Mouse (Mus musculus) right cerebral cortex, postnatal 14 days (tissue): ENCODE measurements at regions not wholly inside any gene's neighbourhood (a gene's known extent, or its start where the extent isn't known, plus 50 kb on each side); places are given as distances from the start of the nearest gene placed in this dataset.
A peak's percentile ranks its signal among the peaks of the same experiment; 100 is the strongest.

Experiments
- DNase-seq: peaks from one replicate; pipeline ENCODE4 v3.0.0; 2022

DNA sequence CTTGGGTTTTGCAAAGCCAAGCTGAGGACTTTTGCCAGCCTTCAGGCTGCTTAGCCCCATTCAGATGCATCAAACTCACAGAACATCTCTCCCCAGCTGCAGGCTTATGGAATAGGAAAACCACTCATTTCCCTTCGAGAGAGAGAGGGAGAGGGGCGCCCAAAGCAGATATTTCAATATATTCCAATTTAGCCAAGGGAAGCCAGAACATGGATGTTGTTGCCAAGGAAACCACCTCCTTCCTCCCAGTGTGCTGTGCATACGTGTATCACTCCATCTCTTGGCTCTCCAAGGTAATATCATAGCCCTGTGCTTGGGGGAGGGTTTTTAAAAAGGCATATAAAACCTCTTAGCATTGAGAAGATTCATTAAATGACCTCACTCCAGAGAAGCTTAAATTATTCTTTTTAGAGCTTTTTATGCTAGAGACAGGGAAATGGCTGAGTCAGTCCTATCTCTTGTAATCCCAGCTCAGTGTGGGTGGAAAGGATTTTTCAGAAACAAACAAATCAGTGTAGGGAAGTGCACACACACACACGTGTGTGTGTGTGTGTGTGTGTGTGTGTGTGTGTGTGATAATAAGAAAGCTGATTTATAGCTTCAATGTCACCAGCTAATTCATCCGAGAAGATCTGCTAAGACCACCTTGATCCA lies 245.1 kb downstream of the Rps24 start:
- no peak for DNase-seq

DNA sequence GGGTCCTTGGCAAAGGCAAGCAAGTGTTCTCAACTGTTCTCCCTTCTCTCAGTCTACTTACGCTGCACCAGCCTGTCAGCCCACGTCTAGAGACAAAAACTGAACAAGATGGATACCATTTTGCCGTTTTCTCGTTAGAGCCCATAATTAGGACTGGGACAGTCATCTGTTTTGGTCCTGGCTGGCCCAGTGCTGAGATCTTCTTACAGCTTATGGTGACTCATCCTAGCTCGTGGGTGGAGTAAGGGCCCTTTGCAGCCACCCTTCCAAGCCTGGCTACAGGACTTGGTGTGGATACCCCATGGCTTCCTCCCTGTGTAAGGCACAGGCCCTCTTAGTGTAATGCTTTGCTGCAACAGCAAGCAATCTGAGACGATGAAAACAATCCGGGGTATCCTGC lies 246.4 kb downstream of the Rps24 start:
- DNase-seq: no peak

DNA sequence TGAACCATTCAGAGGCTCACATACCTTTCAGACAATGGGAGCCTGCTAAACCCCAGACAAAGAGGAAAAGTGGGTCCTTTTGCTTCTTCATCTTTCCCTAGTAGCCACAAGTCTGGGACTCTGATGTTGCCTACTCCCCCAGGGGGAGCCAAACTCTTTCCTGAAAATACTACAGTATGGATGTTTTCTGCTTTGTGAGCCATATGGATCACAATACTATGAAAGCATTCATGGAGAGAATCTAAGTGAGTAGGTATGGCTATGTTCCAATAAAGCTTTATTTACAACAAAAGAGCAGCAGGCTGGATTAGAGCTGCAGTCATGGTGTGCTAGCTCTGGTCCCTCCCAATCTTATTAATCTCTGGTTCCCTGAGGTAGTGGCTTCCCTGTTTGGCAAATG lies 251.9 kb downstream of the Rps24 start:
- DNase-seq: no peak

DNA sequence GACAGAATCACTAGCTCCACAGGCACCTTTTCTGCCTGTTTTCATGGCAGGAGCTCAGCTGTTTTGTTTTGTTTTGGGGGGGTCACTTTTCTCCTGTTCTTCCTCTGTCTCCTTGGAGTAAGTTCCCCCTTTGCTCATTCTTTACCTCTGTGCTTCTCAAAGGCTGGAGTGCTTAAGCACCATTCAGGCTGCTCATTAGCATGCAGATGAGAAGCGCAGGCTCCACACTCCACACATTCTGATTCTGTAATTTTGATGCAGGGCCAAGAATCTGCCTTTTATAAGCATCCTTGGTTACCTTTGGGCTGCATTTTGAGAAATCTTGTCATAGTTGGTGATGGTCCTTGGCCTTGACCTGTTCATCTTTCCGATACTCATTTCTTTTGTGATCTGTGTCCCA lies 257.5 kb downstream of the Rps24 start:
- DNase-seq: no peak

DNA sequence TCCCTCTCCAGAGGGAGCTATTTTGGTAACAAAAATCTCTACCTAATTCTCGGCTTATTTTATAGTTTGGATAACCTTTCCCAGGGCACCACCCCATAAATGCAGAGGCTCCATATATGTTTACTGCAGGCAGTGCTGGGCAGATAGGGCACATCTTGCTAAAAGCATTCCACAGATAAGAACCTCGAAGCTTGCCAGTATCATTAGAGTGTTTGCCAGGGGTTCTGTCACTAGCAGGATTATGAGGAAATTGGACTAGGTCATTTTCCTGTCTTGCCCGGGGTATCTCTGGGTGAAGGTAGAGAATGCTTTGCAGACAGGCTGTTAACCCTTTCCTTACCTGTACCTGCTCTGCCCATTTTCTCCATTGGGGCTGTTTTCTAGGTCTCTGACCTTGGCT lies 258.8 kb downstream of the Rps24 start:
- no peak for DNase-seq

GRCm38 (mm10) chr14:24747471-24747795 lies 260.5 kb downstream of the Rps24 start:
- DNase-seq: no peak

DNA sequence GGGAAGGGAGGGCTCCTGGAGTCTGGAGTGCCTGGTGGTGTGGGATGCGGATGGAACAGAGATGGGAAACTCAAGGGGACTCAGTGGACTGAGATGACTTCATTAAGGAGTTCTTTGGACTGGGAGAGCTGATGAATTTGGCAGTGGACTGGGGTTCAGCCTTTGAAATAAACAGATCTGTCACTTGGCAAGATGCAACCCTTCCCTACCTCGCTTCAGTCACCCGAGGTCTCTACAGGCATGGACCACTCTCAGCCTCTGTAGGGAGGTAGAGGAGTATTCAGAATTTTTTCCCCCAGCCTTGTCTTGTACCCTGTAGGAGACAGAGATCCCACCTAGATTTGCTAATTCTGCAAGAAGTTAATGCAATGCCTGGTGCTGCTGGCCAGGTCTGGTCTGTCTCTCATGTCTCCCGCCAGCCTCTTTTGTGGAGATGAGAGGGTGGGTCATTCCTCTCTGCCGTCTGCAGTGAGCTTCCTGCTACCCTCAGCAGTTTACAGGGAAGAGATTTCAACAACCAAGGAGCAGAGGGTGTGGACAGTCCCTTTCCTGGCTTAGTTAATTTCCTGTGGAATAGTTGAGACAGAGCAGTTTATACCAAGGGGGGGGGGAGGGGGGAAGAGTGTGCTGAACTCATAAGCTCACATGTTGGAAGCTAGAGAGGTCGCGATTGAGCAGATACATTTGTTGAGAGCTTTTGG lies 261.0 kb downstream of the Rps24 start:
- DNase-seq: no peak

DNA sequence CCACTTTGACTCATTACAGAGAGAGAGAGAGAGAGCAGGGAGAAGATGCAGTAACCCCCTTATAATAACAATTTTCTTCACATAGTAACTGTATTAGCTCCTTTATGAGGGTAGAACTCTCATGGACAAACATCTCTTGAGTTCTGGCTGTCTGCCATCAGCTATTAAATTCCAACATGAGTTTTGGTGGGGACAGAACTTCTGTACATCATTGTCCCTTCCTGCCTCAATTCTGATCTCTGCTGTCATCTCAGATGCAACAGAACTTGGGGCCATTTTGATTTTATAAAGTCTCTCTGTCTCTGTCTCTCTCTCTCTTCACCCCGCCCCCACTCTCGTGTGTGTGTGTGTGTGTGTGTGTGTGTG lies 261.6 kb downstream of the Rps24 start:
- no peak for DNase-seq

GRCm38 (mm10) chr14:24749313-24749712 lies 262.4 kb downstream of the Rps24 start:
- no peak for DNase-seq

DNA sequence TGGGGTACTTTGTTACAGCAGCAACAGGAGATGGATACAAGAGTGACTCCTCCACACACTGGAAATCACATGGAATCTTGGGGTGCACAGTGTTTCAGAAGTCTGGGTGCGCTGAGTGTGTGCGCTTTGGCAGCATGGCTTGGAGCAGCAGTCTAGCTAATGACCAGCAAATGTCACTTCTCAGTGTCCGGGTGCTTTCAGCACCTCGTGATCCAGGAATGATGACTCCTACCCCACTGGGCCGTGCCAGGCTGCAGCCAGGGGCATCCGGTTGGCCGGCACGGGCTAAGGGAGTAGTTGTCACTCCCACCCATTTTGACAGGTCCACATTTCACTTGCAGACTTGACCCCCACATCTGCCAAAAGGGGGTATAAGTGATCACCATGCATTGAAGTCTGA lies 264.3 kb downstream of the Rps24 start:
- DNase-seq: no peak

DNA sequence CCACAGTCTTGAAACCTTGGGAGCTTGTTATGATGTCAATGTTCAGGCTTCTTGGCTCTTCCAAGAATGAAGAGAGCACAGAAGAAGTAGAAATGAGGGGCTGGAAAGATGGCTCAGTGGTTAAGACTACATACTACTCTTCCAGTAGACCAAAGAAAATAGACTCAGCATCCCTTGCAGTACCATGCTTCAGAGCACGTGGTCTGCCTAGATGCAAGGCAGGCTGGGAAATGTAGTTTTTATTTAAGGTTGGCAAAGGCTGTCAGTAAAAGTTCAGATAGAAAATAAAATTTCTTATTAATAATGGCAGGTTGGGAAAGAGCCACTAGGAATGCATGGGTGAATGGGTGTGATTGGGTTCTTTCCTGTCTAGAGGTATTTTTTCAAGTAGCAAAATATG lies 267.8 kb downstream of the Rps24 start:
- no peak for DNase-seq

DNA sequence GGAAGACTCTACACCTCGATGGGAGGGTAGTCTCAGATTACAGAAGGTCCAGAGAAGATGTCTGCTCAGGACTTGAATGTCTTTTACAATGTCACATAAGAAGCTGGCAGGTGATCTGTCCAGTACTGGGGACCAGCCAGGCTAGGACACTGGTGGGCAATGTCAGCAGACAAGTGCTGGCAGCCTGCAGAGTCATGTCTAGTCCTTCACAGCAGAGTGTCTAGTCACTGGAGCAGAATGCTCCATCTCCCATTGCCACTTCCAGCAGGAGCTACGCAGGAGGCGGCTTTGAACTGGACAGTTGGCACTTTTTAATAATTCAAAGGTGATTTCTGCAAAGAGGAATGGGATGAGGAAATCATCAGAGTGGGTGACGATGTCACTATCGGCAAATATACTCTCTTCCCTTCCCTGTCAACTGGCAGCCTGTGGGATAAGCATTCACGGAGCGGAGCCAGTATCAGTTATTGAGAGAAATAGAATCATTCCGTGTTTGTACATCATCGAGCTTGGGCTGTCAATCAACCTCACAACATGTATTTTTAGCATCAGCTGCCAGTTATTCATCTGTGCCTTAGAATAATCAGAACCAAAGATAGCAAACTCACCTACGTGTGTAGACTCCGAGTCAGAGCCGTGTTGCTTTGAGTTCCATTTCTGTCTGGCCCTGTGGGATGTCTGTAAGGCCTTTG lies 268.6 kb downstream of the Rps24 start:
- DNase-seq: no peak

- DNase-seq: peak; percentile 35
Measured at GRCm38 (mm10) chr14:24757302-24757701, 270.4 kb downstream of the Rps24 start.

GRCm38 (mm10) chr14:24757843-24758242 lies 270.9 kb downstream of the Rps24 start:
- no peak for DNase-seq

GRCm38 (mm10) chr14:24760926-24761325 lies 274.0 kb downstream of the Rps24 start:
- DNase-seq: no peak

GRCm38 (mm10) chr14:24762468-24763274 lies 275.7 kb downstream of the Rps24 start:
- DNase-seq: peak; percentile 49

DNA sequence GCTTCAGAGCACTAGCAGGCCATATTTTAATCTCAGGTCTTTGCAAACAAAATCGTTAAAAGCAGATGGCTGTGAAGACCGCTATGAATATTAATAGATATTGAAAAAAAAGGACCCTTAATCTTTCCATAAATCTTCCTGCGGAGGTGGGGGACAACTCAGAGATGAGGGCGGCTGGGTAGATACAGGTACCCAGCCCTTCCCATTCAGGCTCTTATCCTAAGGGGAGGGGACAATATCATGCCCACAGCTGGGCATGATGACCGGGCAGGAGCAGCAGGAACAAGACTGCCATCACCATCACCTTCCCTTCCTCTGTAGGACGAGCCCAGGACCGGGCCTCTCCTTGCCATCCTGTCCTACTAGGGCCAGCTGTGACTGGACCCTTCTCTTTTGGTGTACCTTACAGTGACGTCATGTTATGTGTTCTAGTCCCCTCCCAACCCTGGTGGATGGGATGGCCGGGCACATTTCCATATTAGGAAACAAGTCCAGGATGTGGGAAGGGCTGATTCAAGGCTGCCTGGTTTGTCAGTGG lies 276.4 kb downstream of the Rps24 start:
- no peak for DNase-seq

DNA sequence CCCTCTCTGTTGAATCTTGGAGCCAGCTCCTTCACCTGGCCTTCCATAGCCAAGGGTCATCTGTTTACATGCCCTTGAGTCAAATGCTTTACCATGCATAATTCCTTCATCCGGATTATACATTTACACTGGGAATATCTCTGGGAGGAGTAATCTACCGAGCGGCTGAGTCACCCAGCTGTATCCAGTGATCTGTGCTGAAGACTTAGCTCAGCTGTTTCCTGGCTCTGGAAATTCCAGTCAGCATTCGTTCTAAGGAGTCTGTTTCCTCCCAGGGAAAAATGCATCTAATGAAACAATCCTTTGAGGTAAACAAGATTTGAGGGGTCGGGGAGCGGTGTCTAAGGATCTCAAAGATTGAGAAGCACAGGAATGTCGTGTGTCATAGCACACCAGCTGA lies 276.9 kb downstream of the Rps24 start:
- no peak for DNase-seq

DNA sequence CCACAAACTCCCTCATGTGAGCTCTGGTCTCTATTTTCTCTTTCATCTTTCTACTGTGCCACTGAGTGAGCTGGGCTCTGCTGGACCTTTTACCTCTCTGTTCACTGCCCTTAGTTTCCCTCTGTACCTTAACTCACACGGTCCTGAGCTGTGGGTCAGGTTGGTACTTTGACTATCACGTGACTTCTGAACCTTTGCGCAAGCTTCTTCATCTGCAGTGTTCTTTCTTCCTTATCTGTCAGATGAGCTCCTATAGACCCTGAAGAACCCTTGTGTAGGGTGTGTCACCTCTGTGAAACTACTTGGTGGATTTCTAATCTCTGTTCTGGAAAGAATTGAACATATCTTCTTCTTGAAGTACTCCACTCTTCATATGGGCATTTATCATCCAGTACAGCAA lies 279.3 kb downstream of the Rps24 start:
- no peak for DNase-seq

GRCm38 (mm10) chr14:24766690-24767089 lies 279.8 kb downstream of the Rps24 start:
- DNase-seq: no peak

- no peak for DNase-seq
Measured at GRCm38 (mm10) chr14:24767316-24767715, 280.4 kb downstream of the Rps24 start.

GRCm38 (mm10) chr14:24767964-24768363 lies 281.0 kb downstream of the Rps24 start:
- DNase-seq: no peak

DNA sequence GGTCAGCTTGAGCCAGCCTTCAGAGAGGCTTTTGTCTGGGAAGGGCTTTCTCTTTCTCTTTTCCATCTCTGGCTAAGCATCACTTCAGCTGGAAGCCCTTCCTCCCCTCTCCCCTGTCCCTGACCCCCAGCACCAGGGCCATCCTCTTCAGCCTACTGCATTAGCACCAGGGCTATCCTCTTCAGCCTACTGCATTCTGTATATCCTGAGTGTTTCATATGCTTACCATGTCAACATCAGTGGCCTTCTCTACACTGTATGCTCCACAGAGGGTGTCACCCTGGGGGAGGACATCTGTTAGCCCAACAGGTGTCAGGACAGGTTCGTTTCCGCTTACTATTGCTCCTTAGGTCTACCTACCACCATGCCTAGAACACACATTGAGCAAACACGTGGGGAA lies 282.5 kb downstream of the Rps24 start:
- no peak for DNase-seq
